In genomic region chr8:104641426-104642323, GRCm38 (mm10) we compare ENCODE assay signal across 7 mouse cellular contexts. TPM values are rescaled to one million over a fixed set of nuclear protein-coding genes. Genes with fewer than 3 reads are reported as not detected.
DNase-seq lines count a peak whose midpoint lies in the region; ATAC-seq lines count a peak whose summit lies in the region.

TSS of gene Ciao2b (minus strand) at chr8:104641965.

- ATAC-seq in intestine, embryonic 16.5 days, result peak; percentile 97
- peak; percentile 96 for ATAC-seq in midbrain, embryonic 11.5 days (ENCODE audit: low FRiP score)

- peak within 1 kb of the TSS; percentile 83 for H3K9ac ChIP-seq in intestine, embryonic 16.5 days (ENCODE audit: low read depth, low read length)
- H3K9ac ChIP-seq in midbrain, embryonic 11.5 days (ENCODE audit: low read length), result peak within 1 kb of the TSS; percentile 75

- H3K4me2 ChIP-seq in intestine, embryonic 16.5 days (ENCODE audit: low read depth, low read length), result peak within 1 kb of the TSS; percentile 94
- peak within 1 kb of the TSS; percentile 85 for H3K4me2 ChIP-seq in midbrain, embryonic 11.5 days

- peak; percentile 94 for DNase-seq in adrenal gland, adult 2 months
- DNase-seq in embryo, embryonic 11.5 days (ENCODE audit: low read depth, low spot score), result peak; percentile 70
- peak; percentile 68 to 88 for DNase-seq in gastrocnemius, postnatal 4 days (ENCODE audit: low spot score in 2 of 2)
- peak; percentile 91 to 93 for DNase-seq in left cerebral cortex, postnatal 36 days (ENCODE audit: low spot score in 2 of 2)
- DNase-seq in midbrain, embryonic 11.5 days (ENCODE audit: low spot score, missing footprints), result peak; percentile 98
- DNase-seq in skeletal muscle tissue, adult 2 months (ENCODE audit: low read depth, low spot score), result peak; percentile 76

- H3K9me3 ChIP-seq in intestine, embryonic 16.5 days (ENCODE audit: control insufficient read depth, low read length), result no peaks in the 10 kb centered on the region
- no peaks in the 10 kb centered on the region for H3K9me3 ChIP-seq in midbrain, embryonic 11.5 days (ENCODE audit: control insufficient read depth, low read length)

- WGBS in intestine, embryonic 16.5 days, result under 1% methylated on average over 66 of the region's 66 CpGs
- WGBS in midbrain, embryonic 11.5 days, result under 1% methylated on average over 66 of the region's 66 CpGs

- peak within 1 kb of the TSS; percentile 73 for H3K27ac ChIP-seq in intestine, embryonic 16.5 days (ENCODE audit: low read length)
- no peak within 1 kb of the TSS; the same call in 1 of the 2 replicates for H3K27ac ChIP-seq in midbrain, embryonic 11.5 days (ENCODE audit: low read depth, low read length)

- peaks cover 18% of the 10 kb centered on the region for H3K4me1 ChIP-seq in intestine, embryonic 16.5 days (ENCODE audit: control insufficient read depth, insufficient read depth, low read length)
- H3K4me1 ChIP-seq in midbrain, embryonic 11.5 days (ENCODE audit: control insufficient read depth, insufficient read depth, low read length), result peaks cover 10% of the 10 kb centered on the region

- H3K4me3 ChIP-seq in intestine, embryonic 16.5 days (ENCODE audit: low read length), result peak within 1 kb of the TSS; percentile 84
- H3K4me3 ChIP-seq in midbrain, embryonic 11.5 days (ENCODE audit: low read depth, low read length), result peak within 1 kb of the TSS; percentile 70

- no peaks in the 10 kb centered on the region for H3K27me3 ChIP-seq in intestine, embryonic 16.5 days (replicated peaks; ENCODE audit: control insufficient read depth, insufficient read depth, low read length)
- H3K27me3 ChIP-seq in midbrain, embryonic 11.5 days (ENCODE audit: control insufficient read depth, insufficient read depth, low read length), result no peaks in the 10 kb centered on the region

- intact Hi-C loops in left cerebral cortex, postnatal 36 days (cut with DNase I), result loop anchor here (5.0 kb wide), 3 partner anchors 39 to 656 kb away; partner anchors contain the start of genes E2f4 and Exoc3l

- no peaks in the 10 kb centered on the region for H3K36me3 ChIP-seq in intestine, embryonic 16.5 days (ENCODE audit: control insufficient read depth, insufficient read depth, low read length)
- no peaks in the 10 kb centered on the region; the same call in 1 of the 2 replicates for H3K36me3 ChIP-seq in midbrain, embryonic 11.5 days (ENCODE audit: control insufficient read depth, insufficient read depth, low read length)

RNA-seq across cellular contexts. Expression of gene Ciao2b, which starts in this region (rescaled TPM):
- total RNA-seq in adrenal gland, adult 2 months (2021), result 10 to 100 TPM; 44.9 to 47.9 TPM
- 24.2 and 26.0 TPM in 2 replicates for polyA plus RNA-seq in adrenal gland, adult 2 months (2012; rRNA removed)
- total RNA-seq in gastrocnemius, postnatal 4 days (2021), result 10 to 100 TPM; 51.6 to 58.9 TPM
- polyA plus RNA-seq in intestine, embryonic 16.5 days (2015; fragmentation: Nextera tagmentation; extraction: Ambion mirVana), result 93.6 and 94.9 TPM in 2 replicates
- total RNA-seq in left cerebral cortex, postnatal 36 days (2021), result 10 to 100 TPM; 31.4 to 33.5 TPM
- polyA plus RNA-seq in midbrain, embryonic 11.5 days (2014; fragmentation: Nextera tagmentation; extraction: Ambion mirVana), result 95.2 and 95.7 TPM in 2 replicates
